Mouse (Mus musculus) natural killer cell, adult 2 months (primary cell): ENCODE results near the gene Hemgn.
A peak's percentile ranks its signal among the peaks of the same experiment; 100 is the strongest.

Experiments used
- DNase-seq, 2 experiments: peaks; one replicate each; pipeline ENCODE4 v3.0.0; 2022; ENCODE audit warnings: low spot score in 2 of 2

Gene Hemgn

GRCm38 (mm10) chr4:46413406-46413805 lies at the start of gene Hemgn:
Gene Hemgn (minus strand): TSS chr4:46413506.
- DNase-seq, result no peak

GRCm38 (mm10) chr4:46458411-46458810 lies 45.1 kb upstream of the Hemgn start:
- no peak for DNase-seq

GRCm38 (mm10) chr4:46457186-46457585 lies 43.9 kb upstream of the Hemgn start:
- DNase-seq, result no peak

- no peak for DNase-seq
Measured at GRCm38 (mm10) chr4:46456762-46457161, 43.5 kb upstream of the Hemgn start.

- no peak for DNase-seq
Measured at GRCm38 (mm10) chr4:46454097-46454864, 41.0 kb upstream of the Hemgn start.

GRCm38 (mm10) chr4:46452855-46453719 lies 39.8 kb upstream of the Hemgn start:
- no peak for DNase-seq

- peak; percentile 37 to 56 for DNase-seq
Measured at GRCm38 (mm10) chr4:46452481-46452850, 39.2 kb upstream of the Hemgn start.

GRCm38 (mm10) chr4:46451758-46452480 lies 38.6 kb upstream of the Hemgn start:
- peak; percentile 60 to 74 for DNase-seq

- peak; percentile 49 to 67 for DNase-seq
Measured at GRCm38 (mm10) chr4:46451240-46451757, 38.0 kb upstream of the Hemgn start.

- peak; percentile 82 to 89 for DNase-seq
Measured at GRCm38 (mm10) chr4:46450519-46451131, 37.3 kb upstream of the Hemgn start, which contains the start of gene Anp32b. Gene Anp32b (plus strand): TSS chr4:46450902.

GRCm38 (mm10) chr4:46450020-46450518 lies 36.8 kb upstream of the Hemgn start:
- DNase-seq, result no peak

GRCm38 (mm10) chr4:46448886-46449285 lies 35.6 kb upstream of the Hemgn start:
- DNase-seq, result no peak

GRCm38 (mm10) chr4:46447461-46447860 lies 34.2 kb upstream of the Hemgn start:
- no peak for DNase-seq

- DNase-seq, result no peak
Measured at GRCm38 (mm10) chr4:46445237-46445945, 32.1 kb upstream of the Hemgn start.

- peak; percentile 79 to 91 for DNase-seq
Measured at GRCm38 (mm10) chr4:46442501-46442900, 29.2 kb upstream of the Hemgn start.

GRCm38 (mm10) chr4:46432339-46433036 lies 19.2 kb upstream of the Hemgn start:
- no peak for DNase-seq

- no peak for DNase-seq
Measured at GRCm38 (mm10) chr4:46428903-46429499, 15.7 kb upstream of the Hemgn start.

- DNase-seq, result peak; percentile 78 to 90
Measured at GRCm38 (mm10) chr4:46422625-46423024, 9.3 kb upstream of the Hemgn start.

GRCm38 (mm10) chr4:46418851-46419250 lies 5.5 kb upstream of the Hemgn start:
- no peak for DNase-seq
